Mouse (Mus musculus): ENCODE results near the gene Fbxl14.

DNA sequence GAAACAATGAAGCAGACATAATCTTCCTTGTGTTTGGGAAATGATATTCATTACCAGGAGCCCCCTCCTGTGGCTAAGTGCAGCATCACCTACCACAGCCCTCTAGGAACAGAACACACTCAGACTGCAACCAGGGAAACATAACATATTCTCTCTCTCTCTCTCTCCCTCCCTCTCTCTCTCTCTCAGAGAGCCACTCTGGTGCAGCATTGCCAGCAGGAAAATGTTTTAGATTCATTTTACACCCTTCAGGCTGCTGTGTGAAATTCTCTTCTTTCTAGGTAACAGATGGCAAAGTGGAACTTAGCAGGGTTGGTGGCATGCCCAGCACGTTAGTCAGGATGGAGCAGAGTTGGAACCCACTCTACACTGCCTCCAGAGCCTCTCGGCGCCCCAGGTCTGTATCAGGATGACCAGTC lies 42.0 kb downstream of the Fbxl14 start:
- no peak for TF ChIP-seq CTCF (conservative IDR thresholded peaks at IDR 0.05; ENCODE audit: insufficient read depth, insufficient read length, low read depth, low read length)
- no peak for TF ChIP-seq POLR2A (IDR thresholded peaks at IDR 0.05; ENCODE audit: low read depth, low read length)
